Mouse (Mus musculus): ENCODE results near the gene 4930452B06Rik.

Gene 4930452B06Rik

GRCm38 (mm10) chr14:8525232-8525631 is 140.8 kb downstream of the 4930452B06Rik start:
- DNase-seq (ENCODE audit: low spot score in 2 of 2): no peak

GRCm38 (mm10) chr14:8517681-8518080 is 148.4 kb downstream of the 4930452B06Rik start:
- no peak for DNase-seq (ENCODE audit: low spot score in 2 of 2)

- no peak for DNase-seq (ENCODE audit: low spot score in 2 of 2)
Observed at GRCm38 (mm10) chr14:8514071-8514470, 152.0 kb downstream of the 4930452B06Rik start.

GRCm38 (mm10) chr14:8511276-8511675 is 154.8 kb downstream of the 4930452B06Rik start:
- no peak for DNase-seq (ENCODE audit: low spot score in 2 of 2)

GRCm38 (mm10) chr14:8510288-8510959 is 155.6 kb downstream of the 4930452B06Rik start:
- no peak for DNase-seq (ENCODE audit: low spot score in 2 of 2)

GRCm38 (mm10) chr14:8508669-8509068 is 157.4 kb downstream of the 4930452B06Rik start:
- no peak for DNase-seq (ENCODE audit: low spot score in 2 of 2)

GRCm38 (mm10) chr14:8504206-8504605 is 161.8 kb downstream of the 4930452B06Rik start:
- no peak for DNase-seq (ENCODE audit: low spot score in 2 of 2)

- DNase-seq (ENCODE audit: low spot score in 2 of 2): no peak
Observed at GRCm38 (mm10) chr14:8503345-8503744, 162.7 kb downstream of the 4930452B06Rik start.

- DNase-seq (ENCODE audit: low spot score in 2 of 2): no peak
Observed at GRCm38 (mm10) chr14:8502496-8502895, 163.5 kb downstream of the 4930452B06Rik start.

GRCm38 (mm10) chr14:8495691-8496090 is 170.3 kb downstream of the 4930452B06Rik start:
- DNase-seq (ENCODE audit: low spot score in 2 of 2): no peak

- no peak for DNase-seq (ENCODE audit: low spot score in 2 of 2)
Observed at GRCm38 (mm10) chr14:8494952-8495351, 171.1 kb downstream of the 4930452B06Rik start.

- no peak for DNase-seq (ENCODE audit: low spot score in 2 of 2)
Observed at GRCm38 (mm10) chr14:8494260-8494659, 171.8 kb downstream of the 4930452B06Rik start.

- DNase-seq (ENCODE audit: low spot score in 2 of 2): no peak
Observed at GRCm38 (mm10) chr14:8478098-8478497, 187.9 kb downstream of the 4930452B06Rik start.

GRCm38 (mm10) chr14:8477348-8477747 is 188.7 kb downstream of the 4930452B06Rik start:
- DNase-seq (ENCODE audit: low spot score in 2 of 2): no peak

- no peak for DNase-seq (ENCODE audit: low spot score in 2 of 2)
Observed at GRCm38 (mm10) chr14:8476606-8477005, 189.4 kb downstream of the 4930452B06Rik start.

GRCm38 (mm10) chr14:8475851-8476250 is 190.2 kb downstream of the 4930452B06Rik start:
- DNase-seq (ENCODE audit: low spot score in 2 of 2): no peak

- no peak for DNase-seq (ENCODE audit: low spot score in 2 of 2)
Observed at GRCm38 (mm10) chr14:8472884-8473283, 193.2 kb downstream of the 4930452B06Rik start.

- DNase-seq (ENCODE audit: low spot score in 2 of 2): no peak
Observed at GRCm38 (mm10) chr14:8464401-8465154, 201.5 kb downstream of the 4930452B06Rik start.

- no peak for DNase-seq (ENCODE audit: low spot score in 2 of 2)
Observed at GRCm38 (mm10) chr14:8462973-8463372, 203.1 kb downstream of the 4930452B06Rik start.

- no peak for DNase-seq (ENCODE audit: low spot score in 2 of 2)
Observed at GRCm38 (mm10) chr14:8462321-8462909, 203.6 kb downstream of the 4930452B06Rik start.

- DNase-seq (ENCODE audit: low spot score in 2 of 2): peak; percentile 35 to 49
Observed at GRCm38 (mm10) chr14:8460226-8461129, 205.6 kb downstream of the 4930452B06Rik start.

GRCm38 (mm10) chr14:8459759-8460158 is 206.3 kb downstream of the 4930452B06Rik start:
- no peak for DNase-seq (ENCODE audit: low spot score in 2 of 2)

Measured in urinary bladder, postnatal 36 days (tissue).